Mouse (Mus musculus): ENCODE measurements around the gene Bdh1.

GRCm38 (mm10) chr16:31465630-31466029 is 43.5 kb downstream of the Bdh1 start:
- TF ChIP-seq CTCF (IDR thresholded peaks at IDR 0.05; ENCODE audit: extremely low read depth, insufficient read depth, low read length) (peak; percentile 73), POLR2A (IDR thresholded peaks at IDR 0.05; ENCODE audit: extremely low read depth, insufficient read depth, low read length) (no peak)

All from cortical plate, adult 2 months (tissue).